Comparison of ENCODE assay signal across 12 mouse cellular contexts in the genomic region with DNA sequence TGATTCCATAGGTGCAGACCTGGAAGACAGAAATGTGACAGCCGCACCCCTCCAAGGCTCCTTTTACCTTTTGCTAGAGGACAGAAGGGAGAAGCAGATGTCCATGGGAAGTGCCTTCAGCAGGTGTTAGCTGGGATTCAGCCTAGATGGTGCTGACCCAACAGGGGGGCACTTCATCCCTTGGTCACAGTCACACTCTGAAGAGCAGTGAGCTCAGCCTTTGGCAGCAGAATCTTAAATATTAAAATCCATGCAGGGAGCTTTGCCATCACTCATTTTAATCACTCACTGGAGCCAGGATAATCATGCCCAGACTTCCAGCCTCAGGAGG.
DNase-seq lines count a peak whose midpoint lies in the region; ATAC-seq lines count a peak whose summit lies in the region.
"Had no signal": no experiment of that assay in that cellular context is flagged by ENCODE, and none has a peak within 500 bp of the region (broad histone marks: within the 10 kb centered on the region; RNA-seq: fewer than 3 reads in every experiment).

No protein-coding gene starts in this region.

- no peak overlapping the region for H3K27ac ChIP-seq in heart, embryonic 13.5 days (replicated peaks)
- H3K27ac ChIP-seq in hindbrain, embryonic 13.5 days, result 0 out of 2 replicates have a peak overlapping the region, but pooled peaks have one; percentile 10
- H3K27ac ChIP-seq in midbrain, embryonic 16.5 days (ENCODE audit: low read length), result no peak overlapping the region
- H3K27ac ChIP-seq: macrophage had no signal

- intact Hi-C loops in heart, postnatal 14 days (cut with DNase I), result no loop called here

- no peak for DNase-seq in heart, postnatal 14 days
- peak; percentile 77 for DNase-seq in cerebellum, adult 8-10 months
- no peak for DNase-seq in frontal cortex, postnatal 14 days (ENCODE audit: low spot score in 2 of 2)
- DNase-seq: gastrocnemius, postnatal 25 days; heart, postnatal 36 days; kidney, adult 8-10 months had no signal

- H3K4me2 ChIP-seq in heart, embryonic 13.5 days, result no peak overlapping the region
- no peak overlapping the region for H3K4me2 ChIP-seq in hindbrain, embryonic 13.5 days
- no peak overlapping the region for H3K4me2 ChIP-seq in midbrain, embryonic 16.5 days (ENCODE audit: low read length)

- H3K4me3 ChIP-seq in heart, embryonic 13.5 days, result no peak overlapping the region
- no peak overlapping the region for H3K4me3 ChIP-seq in hindbrain, embryonic 13.5 days
- H3K4me3 ChIP-seq in midbrain, embryonic 16.5 days (ENCODE audit: low read depth, low read length), result no peak overlapping the region

- H3K27me3 ChIP-seq in heart, embryonic 13.5 days (replicated peaks), result no peaks in the 10 kb centered on the region
- H3K27me3 ChIP-seq in hindbrain, embryonic 13.5 days, result no peaks in the 10 kb centered on the region
- no peaks in the 10 kb centered on the region for H3K27me3 ChIP-seq in midbrain, embryonic 16.5 days (ENCODE audit: control insufficient read depth, insufficient read depth, low read depth, low read length)

- no peaks in the 10 kb centered on the region for H3K36me3 ChIP-seq in heart, embryonic 13.5 days
- H3K36me3 ChIP-seq in hindbrain, embryonic 13.5 days, result no peaks in the 10 kb centered on the region
- H3K36me3 ChIP-seq in midbrain, embryonic 16.5 days (ENCODE audit: control insufficient read depth, insufficient read depth, low read length), result no peaks in the 10 kb centered on the region

- peaks cover 54% of the 10 kb centered on the region for H3K4me1 ChIP-seq in heart, embryonic 13.5 days
- H3K4me1 ChIP-seq in hindbrain, embryonic 13.5 days (replicated peaks), result peaks cover 17% of the 10 kb centered on the region; the same call in 1 of the 2 replicates
- peaks cover 5% of the 10 kb centered on the region; the same call in 1 of the 2 replicates for H3K4me1 ChIP-seq in midbrain, embryonic 16.5 days (ENCODE audit: control insufficient read depth, insufficient read depth, low read length)

- no peaks in the 10 kb centered on the region for H3K9me3 ChIP-seq in heart, embryonic 13.5 days
- H3K9me3 ChIP-seq in hindbrain, embryonic 13.5 days, result no peaks in the 10 kb centered on the region
- H3K9me3 ChIP-seq in midbrain, embryonic 16.5 days (replicated peaks; ENCODE audit: control insufficient read depth, low read length, poor library complexity, severe bottlenecking), result no peaks in the 10 kb centered on the region

- ATAC-seq in heart, embryonic 13.5 days (ENCODE audit: extremely low read depth, insufficient number of reproducible peaks, low FRiP score, low TSS enrichment), result no peak
- peak; percentile 72; the same call in 1 of the 2 replicates for ATAC-seq in hindbrain, embryonic 13.5 days (ENCODE audit: low FRiP score)
- peak; percentile 69 for ATAC-seq in midbrain, embryonic 16.5 days
- ATAC-seq in inflammation-experienced regulatory T-cells, adult 6 months, result no peak
- ATAC-seq: CD4-positive, CD25-positive, alpha-beta regulatory T cell, adult 4 months had no signal

- 75% methylated on average over 1 of the region's 1 CpGs for WGBS in heart, embryonic 13.5 days
- WGBS in hindbrain, embryonic 13.5 days, result 94% methylated on average over 1 of the region's 1 CpGs
- 92% methylated on average over 1 of the region's 1 CpGs for WGBS in midbrain, embryonic 16.5 days

- H3K9ac ChIP-seq in heart, embryonic 13.5 days, result peak overlapping the region; percentile 16; the same call in 1 of the 2 replicates
- no peak overlapping the region for H3K9ac ChIP-seq in hindbrain, embryonic 13.5 days
- H3K9ac ChIP-seq in midbrain, embryonic 16.5 days (ENCODE audit: low read depth, low read length), result no peak overlapping the region

Comparison
In these comparisons a context has a peak if more than half of its experiments do, and no peak if none do; other contexts are left out.
1. ATAC-seq: peak in hindbrain, embryonic 13.5 days (single experiment) and midbrain, embryonic 16.5 days (single experiment); none in heart, embryonic 13.5 days (single experiment) and inflammation-experienced regulatory T-cells, adult 6 months (single experiment).